Mouse (Mus musculus): ENCODE data around the gene Igsf11.

The Igsf11 gene

DNA sequence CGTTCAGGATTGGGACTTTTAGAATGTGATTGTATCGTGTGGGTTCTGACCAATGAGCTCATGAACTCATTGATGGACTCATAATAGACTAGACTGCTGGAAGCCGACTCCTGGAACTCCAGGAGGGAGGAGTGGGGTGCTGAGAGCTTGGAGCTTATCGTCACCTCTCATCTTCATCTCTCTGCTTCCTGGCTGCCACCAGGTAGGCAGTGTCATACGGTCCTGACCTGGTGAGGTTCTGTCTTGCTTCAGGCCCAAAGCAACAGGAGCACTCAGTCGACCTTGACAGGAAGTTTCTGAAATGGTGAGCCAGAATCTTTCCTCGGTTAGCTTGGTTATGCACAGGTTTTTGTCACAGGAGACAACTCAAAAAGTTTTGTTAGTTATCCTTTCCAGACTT lies at the start of gene Igsf11:
Igsf11 (plus strand) TSS at position 301 of the 400 bp plus-strand sequence.
- DNase-seq = no peak

DNA sequence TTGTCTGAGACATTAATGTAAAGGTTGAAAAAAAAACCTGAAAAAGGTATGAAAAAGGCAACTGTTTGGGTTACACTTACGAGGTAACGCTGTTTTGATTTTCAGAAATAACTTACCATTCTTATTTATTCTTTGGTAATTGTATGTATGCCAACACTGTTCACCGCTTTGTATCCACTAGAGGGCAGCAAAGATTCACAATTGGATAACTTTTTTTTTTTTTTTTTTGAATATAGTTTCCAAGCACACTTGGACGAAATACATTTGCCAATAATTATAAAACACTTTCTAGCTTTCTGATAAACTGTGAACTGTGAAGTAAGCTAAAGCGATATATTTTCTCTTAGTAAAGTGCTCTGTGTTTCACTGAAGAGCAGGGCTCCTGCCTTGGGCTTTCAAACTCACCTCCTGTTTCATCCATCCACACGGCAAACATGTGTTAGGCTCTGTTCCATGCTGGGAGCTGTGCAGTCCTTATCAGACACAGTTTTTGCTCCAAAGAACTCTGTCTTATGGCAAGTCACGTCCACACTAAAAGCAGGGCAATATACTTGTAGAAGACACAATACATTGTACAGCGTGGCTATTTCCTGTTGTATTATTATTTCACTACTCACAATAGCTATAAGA lies 34.2 kb upstream of the Igsf11 start:
- peak in 1 of 2 experiments; percentile 32 for DNase-seq

DNA sequence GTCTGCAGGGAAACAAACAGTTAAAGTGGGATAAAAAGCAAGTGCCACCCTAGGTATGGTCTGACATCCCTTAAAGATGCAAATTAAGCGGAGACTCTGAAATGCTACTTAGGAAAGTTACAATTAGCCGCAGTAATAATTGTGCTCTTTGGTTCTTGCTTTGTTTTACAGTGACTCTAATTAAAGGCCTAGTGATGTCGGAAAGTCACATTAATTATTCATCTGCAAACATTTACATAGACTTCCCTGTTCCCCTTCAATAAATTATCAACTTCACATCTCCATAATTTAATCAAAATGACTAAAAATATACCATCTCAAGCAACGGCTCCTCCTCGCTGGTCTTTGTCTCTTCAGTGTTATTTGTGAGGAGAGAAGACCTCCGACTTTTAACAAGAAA lies 31.9 kb upstream of the Igsf11 start:
- no peak for DNase-seq

- no peak for DNase-seq
Measured at GRCm38 (mm10) chr16:38864358-38864757, 28.1 kb upstream of the Igsf11 start.

DNA sequence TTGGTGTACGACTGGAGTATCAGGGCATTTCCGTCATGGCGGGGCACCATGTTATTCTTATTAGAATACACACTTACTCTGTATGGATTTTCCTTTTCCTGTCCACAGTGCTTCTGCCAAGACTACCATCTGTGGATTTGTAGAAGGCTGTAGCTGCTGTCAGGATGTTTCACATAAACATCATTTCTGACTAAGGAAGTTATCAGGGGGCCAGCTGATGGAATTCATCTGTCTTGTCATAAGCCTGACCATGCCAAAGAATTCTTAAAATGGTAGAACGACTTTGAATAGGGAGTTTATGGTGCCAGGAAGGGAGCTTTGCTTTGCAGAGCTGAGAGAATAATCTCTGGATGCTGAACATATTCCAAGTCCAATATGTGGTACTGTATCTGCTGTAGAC lies 19.2 kb upstream of the Igsf11 start:
- no peak for DNase-seq

- DNase-seq = no peak
Measured at GRCm38 (mm10) chr16:38874481-38874880, 18.0 kb upstream of the Igsf11 start.

DNA sequence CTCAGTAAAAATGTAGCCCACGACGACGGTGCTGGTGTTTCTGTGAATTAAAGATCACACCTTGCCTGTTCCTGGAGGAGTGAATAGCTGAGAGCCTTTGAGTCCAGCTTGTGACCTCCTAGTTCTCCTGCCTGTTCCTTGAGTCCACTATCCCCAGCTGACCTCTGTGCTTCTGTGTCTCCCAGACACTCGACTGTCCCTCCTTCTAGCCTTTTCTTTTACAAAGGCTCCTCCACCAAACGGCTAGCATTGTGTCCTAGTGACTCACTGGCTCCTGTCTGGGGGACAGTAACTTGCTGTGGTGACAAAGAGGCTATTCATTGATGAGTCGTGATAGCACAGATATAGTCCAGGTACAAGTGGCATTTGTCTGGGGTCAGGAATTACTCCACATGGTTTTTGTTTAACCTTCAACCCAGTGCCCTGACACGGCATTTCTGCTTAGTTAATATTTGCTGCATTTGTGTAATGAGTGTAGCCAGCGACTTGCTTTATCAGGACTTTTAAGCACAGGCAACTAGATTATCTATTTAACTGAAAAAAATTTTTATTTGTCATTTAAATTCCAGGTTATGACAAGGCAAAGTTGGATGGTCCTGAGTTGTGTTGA lies 6.5 kb downstream of the Igsf11 start:
- DNase-seq = no peak

DNA sequence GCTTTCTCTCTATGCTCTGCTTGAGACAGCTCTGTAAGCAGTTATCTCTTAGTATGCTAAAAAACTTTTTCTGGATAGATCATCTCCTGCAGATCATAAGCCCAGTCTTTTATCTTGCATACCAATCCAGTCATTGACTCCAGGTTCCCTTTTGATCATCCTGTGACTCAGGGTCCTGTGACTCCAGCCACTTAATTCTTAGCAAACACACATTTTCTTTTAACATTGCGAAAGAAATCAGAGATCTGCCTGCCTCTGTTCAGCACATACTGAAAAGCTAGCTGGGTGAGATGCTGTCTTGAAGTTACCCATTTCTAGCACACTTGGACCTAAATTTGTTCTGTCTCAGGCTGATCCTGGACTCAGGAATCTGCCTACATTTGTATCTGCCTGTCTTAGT lies 7.6 kb downstream of the Igsf11 start:
- no peak for DNase-seq

DNA sequence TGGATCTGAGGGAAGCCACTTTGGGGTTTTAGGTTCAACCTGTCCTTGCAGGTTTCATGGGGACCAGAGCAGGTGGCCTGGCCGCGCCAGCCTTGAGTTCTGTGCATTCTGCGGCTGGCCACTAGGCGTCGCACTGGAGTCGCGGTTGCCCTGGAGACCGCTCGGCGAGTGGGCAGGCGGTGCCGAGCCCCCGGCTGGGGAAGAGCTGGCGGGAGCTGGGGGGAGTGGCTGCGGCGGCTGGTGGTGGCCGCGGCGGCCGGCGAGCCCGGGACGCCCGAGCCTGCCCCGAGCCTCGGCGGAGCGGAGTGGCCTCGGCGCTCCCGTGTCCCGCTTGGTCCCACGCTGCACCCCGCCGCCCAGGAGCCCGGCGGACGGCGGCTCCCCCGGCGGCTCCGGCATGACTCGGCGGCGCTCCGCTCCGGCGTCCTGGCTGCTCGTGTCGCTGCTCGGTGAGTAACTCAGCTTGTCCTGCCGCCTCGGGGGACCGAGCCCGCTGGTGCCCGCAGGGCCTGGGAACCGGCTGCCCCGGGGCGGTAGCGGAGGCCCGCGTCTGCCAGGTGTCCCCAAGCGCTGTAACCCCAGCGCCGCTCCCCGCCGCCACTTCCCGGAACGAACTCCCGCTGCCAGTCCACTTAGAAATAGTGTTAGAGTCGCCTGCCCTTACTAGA lies 9.8 kb downstream of the Igsf11 start:
- peak; percentile 96 to 97 for DNase-seq

- DNase-seq = no peak
Measured at GRCm38 (mm10) chr16:38903020-38903419, 10.5 kb downstream of the Igsf11 start.

- no peak for DNase-seq
Measured at GRCm38 (mm10) chr16:38904202-38904601, 11.7 kb downstream of the Igsf11 start.

DNA sequence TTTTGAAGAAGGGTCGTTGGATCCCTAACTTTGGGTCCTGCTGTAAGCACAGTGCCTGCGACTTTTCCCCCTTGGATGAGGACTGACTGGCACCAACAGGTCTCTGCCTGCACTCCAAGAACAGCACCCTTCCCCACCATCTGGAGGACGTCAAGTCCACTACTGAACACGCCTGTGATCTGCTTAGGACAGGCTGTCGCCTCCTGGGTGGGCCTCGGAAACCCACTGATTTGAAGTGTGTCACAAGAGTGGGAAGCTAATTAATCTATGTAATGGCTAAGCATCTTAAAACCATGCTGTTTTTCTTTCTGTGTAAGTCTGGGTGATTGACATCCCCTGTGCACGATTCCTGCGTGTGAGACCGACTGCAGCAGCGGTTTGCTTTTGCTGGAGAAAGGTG lies 13.4 kb downstream of the Igsf11 start:
- DNase-seq = no peak

GRCm38 (mm10) chr16:38908304-38908703 lies 15.8 kb downstream of the Igsf11 start:
- no peak for DNase-seq

GRCm38 (mm10) chr16:38909506-38909905 lies 17.0 kb downstream of the Igsf11 start:
- no peak for DNase-seq

- DNase-seq = no peak
Measured at GRCm38 (mm10) chr16:38910088-38910487, 17.6 kb downstream of the Igsf11 start.

GRCm38 (mm10) chr16:38915451-38915850 lies 23.0 kb downstream of the Igsf11 start:
- DNase-seq = no peak

GRCm38 (mm10) chr16:38916053-38916786 lies 23.7 kb downstream of the Igsf11 start:
- DNase-seq = no peak

DNA sequence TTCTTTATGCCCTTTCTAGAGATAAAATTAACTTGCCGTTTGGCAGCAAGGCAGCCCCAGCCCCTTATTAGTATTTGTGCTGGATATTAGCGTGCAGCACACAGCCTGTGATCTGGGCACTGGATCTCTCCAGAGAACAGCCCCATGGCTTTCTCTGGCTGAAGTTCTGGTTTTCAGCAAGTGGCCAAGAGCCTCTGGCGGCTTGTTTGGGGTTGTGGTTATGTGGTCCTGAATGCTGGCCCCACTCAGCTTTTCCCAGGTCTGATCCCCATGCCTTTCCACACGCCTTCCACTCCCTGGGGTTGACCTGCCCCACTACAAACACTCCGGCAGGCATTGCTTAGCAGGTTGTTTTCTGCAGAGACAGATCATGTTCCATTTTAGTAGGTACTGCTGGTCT lies 24.4 kb downstream of the Igsf11 start:
- no peak for DNase-seq

DNA sequence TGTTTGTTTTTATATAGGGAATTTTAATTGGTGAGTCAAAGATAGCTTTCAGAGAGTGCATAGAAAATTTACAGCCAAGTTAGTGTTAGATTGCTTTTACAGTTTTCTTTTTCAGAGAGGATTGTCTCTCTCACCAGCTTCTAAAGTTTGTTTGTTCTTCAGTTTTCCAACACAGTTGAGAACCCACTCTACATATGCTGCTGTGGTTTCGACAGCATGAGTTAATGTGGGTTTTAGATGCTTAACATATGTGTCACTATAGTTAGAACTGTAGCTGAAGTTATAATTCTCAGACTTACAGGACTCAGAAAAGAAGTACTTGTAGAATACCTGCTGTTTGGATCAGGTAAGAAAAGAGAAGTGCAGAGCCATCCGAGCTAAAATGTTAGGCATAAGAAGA lies 25.6 kb downstream of the Igsf11 start:
- DNase-seq = no peak

DNA sequence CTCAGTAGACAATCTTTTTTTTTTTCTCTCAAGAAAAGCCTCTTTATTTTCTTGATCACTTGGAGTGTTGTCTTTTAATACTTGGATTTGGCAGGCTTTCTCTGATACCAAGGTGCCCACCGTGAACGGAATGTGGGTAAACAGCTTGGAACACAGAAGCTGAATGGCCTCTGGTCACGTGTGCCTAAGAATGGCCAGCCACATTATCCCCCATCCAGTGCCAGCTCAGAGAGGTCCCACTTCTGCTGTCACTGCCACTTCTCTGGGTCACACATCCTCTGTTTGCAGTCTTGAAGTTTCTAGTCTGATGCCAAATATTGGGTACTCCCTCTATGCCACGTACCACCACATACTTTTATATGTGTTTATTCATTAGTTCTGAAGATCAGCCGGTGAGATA lies 28.0 kb downstream of the Igsf11 start:
- no peak for DNase-seq

DNA sequence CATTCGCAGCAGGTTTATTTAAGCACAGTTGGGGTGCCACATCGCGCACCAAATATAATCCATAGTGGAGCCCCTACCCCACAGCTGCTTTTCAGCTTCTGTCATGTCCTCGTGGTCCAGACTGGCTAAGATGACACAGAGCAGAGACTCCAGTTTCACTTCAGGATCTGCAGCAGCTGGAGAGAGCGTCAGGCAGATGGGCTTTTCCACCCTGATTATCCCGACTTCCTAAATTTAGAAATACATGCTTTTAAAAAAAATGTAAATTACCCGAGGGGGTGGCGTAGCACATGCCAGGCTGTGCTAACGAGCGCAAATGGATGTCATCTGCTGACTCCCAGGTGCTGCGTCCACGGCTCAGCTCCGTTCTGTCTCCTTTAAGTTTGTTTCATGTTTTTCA lies 32.5 kb downstream of the Igsf11 start:
- peak in 1 of 2 experiments; percentile 20 for DNase-seq

DNA sequence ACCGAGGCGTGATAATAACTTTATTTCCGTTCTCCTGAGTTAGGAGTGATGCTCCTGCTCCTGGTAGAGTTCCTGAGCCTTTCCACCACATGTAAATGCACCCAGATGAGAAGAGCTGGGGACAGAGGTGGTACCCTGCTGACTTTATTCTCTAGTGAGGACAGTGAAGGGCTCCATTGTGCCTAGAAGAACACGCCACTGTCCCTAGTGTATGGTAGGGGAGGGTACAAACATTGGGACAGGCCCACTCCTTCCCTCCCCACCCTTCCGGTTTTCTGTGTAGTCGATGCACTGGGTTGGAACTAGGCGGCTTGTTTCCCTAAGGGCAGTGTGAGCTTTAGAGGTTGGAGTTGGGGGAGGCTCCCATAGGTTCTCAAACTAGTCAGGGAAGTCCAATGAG lies 36.3 kb downstream of the Igsf11 start:
- no peak for DNase-seq

DNA sequence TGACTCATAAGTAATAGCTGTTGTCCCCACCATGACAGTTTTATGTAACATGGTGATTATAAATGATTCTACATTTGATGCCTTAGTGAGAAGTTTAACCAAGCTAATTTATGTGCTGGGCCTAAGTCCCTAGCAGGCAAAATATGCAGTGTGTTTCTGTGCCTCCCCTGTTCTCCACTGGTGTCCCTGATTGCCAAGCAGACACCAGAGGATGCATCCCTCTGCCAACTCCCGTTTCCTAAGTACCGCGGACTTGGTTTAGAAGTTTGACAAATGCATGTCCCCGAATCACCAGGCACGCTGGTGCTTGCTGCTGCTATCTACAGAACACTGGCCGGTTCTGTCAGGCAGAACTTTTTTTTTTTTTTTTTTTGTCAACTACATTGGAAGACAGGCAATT lies 39.0 kb downstream of the Igsf11 start:
- no peak for DNase-seq

DNA sequence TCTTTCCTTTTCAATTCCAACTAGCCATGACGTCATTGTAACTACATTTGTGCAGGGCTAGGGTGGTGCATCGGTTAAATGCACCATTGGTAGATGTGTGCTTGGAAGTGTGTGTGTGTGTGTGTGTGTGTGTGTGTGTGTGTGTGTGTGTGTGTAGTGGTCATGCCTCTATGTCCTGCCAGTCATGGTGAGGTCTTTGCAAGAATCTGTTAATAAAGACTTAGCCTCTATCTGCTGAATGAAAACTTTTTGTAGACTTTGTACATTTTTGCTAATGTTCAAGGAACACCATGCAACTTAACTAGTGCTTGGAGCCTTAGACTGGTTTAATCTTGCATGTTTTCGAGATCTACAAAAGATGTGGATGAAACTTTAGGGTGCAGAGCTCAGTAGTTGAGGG lies 48.3 kb downstream of the Igsf11 start:
- no peak for DNase-seq

All from cerebellum, postnatal 25 days (tissue).